Mouse (Mus musculus) intestine, postnatal 0 days (tissue): ENCODE measurements at regions not wholly inside any gene's neighbourhood (a gene's known extent, or its start where the extent isn't known, plus 50 kb on each side); places are given as distances from the start of the nearest gene placed in this dataset.

Source experiments
- ATAC-seq: fragments of 200-750 bp; cut with Nextera tagmentation; 2 replicates; pipeline ENCODE4 v1.8.0; 2017; ENCODE audit warnings: mild to moderate bottlenecking, moderate TSS enrichment, moderate library complexity
- H3K27ac ChIP-seq: fragments of 300-500 bp; sonication (generic); 2 replicates; pipeline ENCODE4 v1.5.1; 2014; ENCODE audit warnings: mild to moderate bottlenecking, low read depth, low read length, moderate library complexity
- H3K27me3 ChIP-seq: fragments of 300-500 bp; sonication (generic); replicated peaks from 2 replicates; pipeline ENCODE4 v1.6.1; 2014; ENCODE audit warnings: low read length, mixed read lengths; ENCODE audit not compliant: control insufficient read depth, insufficient read depth
- H3K36me3 ChIP-seq: fragments of 300-500 bp; sonication (generic); 2 replicates; pipeline ENCODE4 v1.6.1; 2014; ENCODE audit warnings: mild to moderate bottlenecking, moderate library complexity; ENCODE audit not compliant: control insufficient read depth, insufficient read depth
- H3K4me1 ChIP-seq: fragments of 300-500 bp; sonication (generic); replicated peaks from 2 replicates; pipeline ENCODE4 v1.6.1; 2014; ENCODE audit warnings: antibody characterized with exemption, low read length, mixed read lengths; ENCODE audit not compliant: control insufficient read depth, insufficient read depth
- H3K4me2 ChIP-seq: fragments of 300-500 bp; sonication (generic); replicated peaks from 2 replicates; pipeline ENCODE4 v1.6.1; 2014; ENCODE audit warnings: low read depth, mild to moderate bottlenecking, moderate library complexity
- H3K4me3 ChIP-seq: fragments of 300-500 bp; sonication (generic); 2 replicates; pipeline ENCODE4 v1.5.1; 2014; ENCODE audit warnings: low read depth, low read length
- H3K9ac ChIP-seq: fragments of 300-500 bp; sonication (generic); 2 replicates; pipeline ENCODE4 v1.6.1; 2014; ENCODE audit warnings: mild to moderate bottlenecking, low read depth, low read length
- H3K9me3 ChIP-seq: fragments of 300-500 bp; sonication (generic); 2 replicates; pipeline ENCODE4 v1.6.1; 2016; ENCODE audit warnings: mixed run types; ENCODE audit not compliant: control insufficient read depth
- CTCF ChIP-seq: sonication (generic); IDR thresholded peaks from 2 replicates; pipeline ENCODE4 v1.5.1; 2016; ENCODE audit warnings: low read depth, mild to moderate bottlenecking, control low read depth, antibody characterized with exemption, moderate library complexity
- WGBS: fragments of 180-500 bp; shearing (Covaris S2); extraction: QIAGEN DNeasy Blood & Tissue Kit; methylation state at CpG from one replicate; pipeline ENCODE4 v1.1.7; 2014; 5-methylcytosine and 5-hydroxymethylcytosine counted together

DNA sequence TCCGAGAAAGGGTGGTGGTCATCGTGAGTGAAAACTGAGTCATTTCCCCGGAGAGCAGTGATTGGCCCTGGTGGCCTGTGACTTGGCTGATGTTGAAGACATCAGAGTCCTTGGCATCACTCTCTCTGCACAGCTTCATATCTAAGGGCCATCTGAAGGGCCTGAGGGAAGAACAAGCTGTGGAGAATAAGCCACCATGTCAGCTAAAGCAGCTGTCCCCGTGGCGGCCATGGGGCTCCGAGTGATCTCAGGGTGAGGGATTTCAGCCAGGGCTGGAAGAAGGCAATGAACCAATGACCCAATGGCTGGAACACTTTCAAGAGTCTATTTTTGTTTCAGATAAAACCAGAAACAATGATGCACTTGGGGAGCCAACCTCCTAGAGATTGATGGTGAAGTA, 62.2 kb downstream of the Ttc32 start:
- TF ChIP-seq CTCF, result no peak
- Histone ChIP-seq H3K4me1 (no peaks in the 10 kb centered on the region), H3K27ac (no peak overlapping the region), H3K9me3 (no peaks in the 10 kb centered on the region), H3K4me2 (no peak overlapping the region), H3K9ac (no peak overlapping the region), H3K4me3 (no peak overlapping the region), H3K36me3 (no peaks in the 10 kb centered on the region), H3K27me3 (no peaks in the 10 kb centered on the region)
- WGBS, result 96% methylated on average over 6 of the region's 6 CpGs
- no peak for ATAC-seq

- H3K9me3 ChIP-seq, result no peaks in the 10 kb centered on the region
- H3K4me3 ChIP-seq, result no peak overlapping the region
- H3K27me3 ChIP-seq, result no peaks in the 10 kb centered on the region
- H3K27ac ChIP-seq, result no peak overlapping the region
- no peak for TF ChIP-seq CTCF
- no peak overlapping the region for H3K9ac ChIP-seq
- no peaks in the 10 kb centered on the region for H3K36me3 ChIP-seq
- H3K4me1 ChIP-seq, result no peaks in the 10 kb centered on the region
- no peak for ATAC-seq
- H3K4me2 ChIP-seq, result no peak overlapping the region
These were observed 65.3 kb downstream of the Ttc32 start for GRCm38 (mm10) chr12:9095061-9095460.

- Histone ChIP-seq H3K4me2 (no peak overlapping the region), H3K27me3 (no peaks in the 10 kb centered on the region), H3K4me3 (no peak overlapping the region), H3K9ac (no peak overlapping the region), H3K36me3 (no peaks in the 10 kb centered on the region), H3K4me1 (no peaks in the 10 kb centered on the region), H3K9me3 (no peaks in the 10 kb centered on the region), H3K27ac (no peak overlapping the region)
- TF ChIP-seq CTCF, result no peak
- ATAC-seq, result no peak
- WGBS, result 48% methylated on average over 3 of the region's 3 CpGs
These were observed 76.6 kb downstream of the Ttc32 start for GRCm38 (mm10) chr12:9106416-9106815.

DNA sequence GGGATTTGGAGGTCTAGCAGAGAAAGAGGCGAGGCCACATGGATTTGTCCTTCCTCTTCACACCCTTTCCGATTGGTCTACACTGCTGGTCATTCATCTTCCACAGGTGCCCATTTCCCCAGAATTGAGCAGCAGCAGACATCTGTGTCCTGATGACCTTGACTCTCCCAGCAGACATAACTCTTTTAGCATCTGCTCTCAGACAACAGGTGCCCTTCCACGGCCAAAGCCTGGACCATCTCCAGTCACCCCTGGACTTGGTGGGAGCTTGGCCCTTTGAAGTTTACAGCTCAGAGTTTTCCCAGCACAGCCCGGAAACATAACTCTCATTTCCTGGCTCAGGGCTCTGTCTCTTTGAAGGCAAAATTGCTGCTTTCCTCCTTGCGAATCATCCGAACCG, 80.0 kb downstream of the Ttc32 start:
- TF ChIP-seq CTCF, result no peak
- Histone ChIP-seq H3K9me3 (no peaks in the 10 kb centered on the region), H3K27ac (no peak overlapping the region), H3K27me3 (no peaks in the 10 kb centered on the region), H3K4me1 (no peaks in the 10 kb centered on the region), H3K36me3 (no peaks in the 10 kb centered on the region), H3K9ac (no peak overlapping the region), H3K4me3 (no peak overlapping the region), H3K4me2 (no peak overlapping the region)
- WGBS, result 60% methylated on average over 7 of the region's 7 CpGs
- ATAC-seq, result no peak

- no peak overlapping the region for H3K27ac ChIP-seq
- WGBS, result 64% methylated on average over 3 of the region's 3 CpGs
- H3K9me3 ChIP-seq, result no peaks in the 10 kb centered on the region
- no peak overlapping the region for H3K9ac ChIP-seq
- H3K4me3 ChIP-seq, result no peak overlapping the region
- no peaks in the 10 kb centered on the region for H3K27me3 ChIP-seq
- no peaks in the 10 kb centered on the region for H3K4me1 ChIP-seq
- no peak overlapping the region for H3K4me2 ChIP-seq
- H3K36me3 ChIP-seq, result no peaks in the 10 kb centered on the region
- TF ChIP-seq CTCF, result no peak
- ATAC-seq, result no peak
These were observed 82.4 kb downstream of the Ttc32 start for GRCm38 (mm10) chr12:9112161-9112674.

DNA sequence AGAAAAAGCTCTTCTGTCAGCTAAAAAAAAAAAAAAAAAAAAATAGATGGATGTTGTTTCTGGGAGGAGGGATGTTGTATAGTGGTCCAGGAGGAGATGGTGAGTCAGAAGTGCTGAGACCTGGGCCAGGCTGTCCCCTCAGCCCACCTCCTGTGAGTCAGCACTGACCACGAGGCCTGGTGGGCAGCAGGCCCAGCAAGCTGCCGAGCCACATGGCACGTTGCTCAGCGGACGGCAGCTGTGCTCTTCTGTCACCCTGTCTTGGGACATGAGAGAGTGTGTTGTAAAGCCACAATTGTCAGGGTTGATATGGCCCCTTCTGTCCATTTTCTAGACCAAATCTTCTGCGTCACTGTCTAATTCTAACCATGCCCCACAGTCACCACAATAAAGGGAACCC, 83.9 kb downstream of the Ttc32 start:
- Histone ChIP-seq H3K9me3 (no peaks in the 10 kb centered on the region), H3K4me2 (no peak overlapping the region), H3K36me3 (no peaks in the 10 kb centered on the region), H3K27me3 (no peaks in the 10 kb centered on the region), H3K4me1 (no peaks in the 10 kb centered on the region), H3K27ac (no peak overlapping the region), H3K9ac (no peak overlapping the region), H3K4me3 (no peak overlapping the region)
- ATAC-seq, result no peak
- 72% methylated on average over 6 of the region's 6 CpGs for WGBS
- no peak for TF ChIP-seq CTCF

- Histone ChIP-seq H3K4me3 (no peak overlapping the region), H3K27ac (no peak overlapping the region), H3K4me1 (no peaks in the 10 kb centered on the region), H3K27me3 (no peaks in the 10 kb centered on the region), H3K36me3 (no peaks in the 10 kb centered on the region), H3K9ac (no peak overlapping the region), H3K4me2 (no peak overlapping the region), H3K9me3 (no peaks in the 10 kb centered on the region)
- 81% methylated on average over 1 of the region's 1 CpGs for WGBS
- ATAC-seq, result no peak
- TF ChIP-seq CTCF, result no peak
These were observed 84.3 kb downstream of the Ttc32 start for GRCm38 (mm10) chr12:9114061-9114460.
